Mouse (Mus musculus): Measurements from ENCODE around the gene Cebpg. TPM values are rescaled to one million over a fixed set of nuclear protein-coding genes. Genes with fewer than 3 reads are reported as not detected.

Gene Cebpg
- polyA plus RNA-seq, 1 experiment from 2014 or later, result 30.0 TPM

GRCm38 (mm10) chr7:35029228-35029627 lies 27.1 kb downstream of the Cebpg start:
- Histone ChIP-seq H3K4me1 (ENCODE audit: control insufficient read depth, insufficient read depth, low read depth, low read length) (peaks cover 9% of the 10 kb centered on the region; the same call in 1 of the 2 replicates), H3K36me3 (ENCODE audit: control insufficient read depth, insufficient read depth, low read length) (peaks cover 9% of the 10 kb centered on the region), H3K27me3 (replicated peaks; ENCODE audit: control insufficient read depth, insufficient read depth, low read length) (no peaks in the 10 kb centered on the region), H3K9me3 (ENCODE audit: control insufficient read depth, low read length) (no peaks in the 10 kb centered on the region), H3K9ac (ENCODE audit: low read depth, low read length) (no peak overlapping the region), H3K4me3 (ENCODE audit: low read length) (no peak overlapping the region), H3K4me2 (ENCODE audit: low read length) (no peak overlapping the region), H3K27ac (ENCODE audit: low read depth, low read length) (no peak overlapping the region)
- no peak for ATAC-seq
- 90% methylated on average over 5 of the region's 5 CpGs for WGBS

- Histone ChIP-seq H3K4me1 (ENCODE audit: control insufficient read depth, insufficient read depth, low read depth, low read length) (peaks cover 9% of the 10 kb centered on the region; the same call in 1 of the 2 replicates), H3K27ac (ENCODE audit: low read depth, low read length) (no peak overlapping the region), H3K9me3 (ENCODE audit: control insufficient read depth, low read length) (no peaks in the 10 kb centered on the region), H3K9ac (ENCODE audit: low read depth, low read length) (no peak overlapping the region), H3K4me2 (ENCODE audit: low read length) (no peak overlapping the region), H3K4me3 (ENCODE audit: low read length) (no peak overlapping the region), H3K36me3 (ENCODE audit: control insufficient read depth, insufficient read depth, low read length) (peaks cover 9% of the 10 kb centered on the region), H3K27me3 (replicated peaks; ENCODE audit: control insufficient read depth, insufficient read depth, low read length) (no peaks in the 10 kb centered on the region)
- 83% methylated on average over 16 of the region's 16 CpGs for WGBS
- ATAC-seq, result no peak
Observed at GRCm38 (mm10) chr7:35028559-35028958, 27.8 kb downstream of the Cebpg start.

GRCm38 (mm10) chr7:35027801-35028420 lies 28.5 kb downstream of the Cebpg start:
- H3K27ac ChIP-seq (ENCODE audit: low read depth, low read length), result 0 out of 2 replicates have a peak overlapping the region, but pooled peaks have one; percentile 3
- 0 out of 2 replicates have a peak overlapping the region, but pooled peaks have one; percentile 14 for H3K9ac ChIP-seq (ENCODE audit: low read depth, low read length)
- peaks cover 9% of the 10 kb centered on the region; the same call in 1 of the 2 replicates for H3K4me1 ChIP-seq (ENCODE audit: control insufficient read depth, insufficient read depth, low read depth, low read length)
- 71% methylated on average over 9 of the region's 9 CpGs for WGBS
- no peak overlapping the region for H3K4me2 ChIP-seq (ENCODE audit: low read length)
- H3K9me3 ChIP-seq (ENCODE audit: control insufficient read depth, low read length), result no peaks in the 10 kb centered on the region
- no peak for ATAC-seq
- H3K27me3 ChIP-seq (replicated peaks; ENCODE audit: control insufficient read depth, insufficient read depth, low read length), result no peaks in the 10 kb centered on the region
- H3K4me3 ChIP-seq (ENCODE audit: low read length), result no peak overlapping the region
- peaks cover 9% of the 10 kb centered on the region for H3K36me3 ChIP-seq (ENCODE audit: control insufficient read depth, insufficient read depth, low read length)

- WGBS, result 67% methylated on average over 3 of the region's 3 CpGs
- Histone ChIP-seq H3K9ac (ENCODE audit: low read depth, low read length) (no peak overlapping the region), H3K27ac (ENCODE audit: low read depth, low read length) (no peak overlapping the region), H3K4me1 (ENCODE audit: control insufficient read depth, insufficient read depth, low read depth, low read length) (peaks cover 9% of the 10 kb centered on the region; the same call in 1 of the 2 replicates), H3K27me3 (replicated peaks; ENCODE audit: control insufficient read depth, insufficient read depth, low read length) (no peaks in the 10 kb centered on the region), H3K4me2 (ENCODE audit: low read length) (no peak overlapping the region), H3K36me3 (ENCODE audit: control insufficient read depth, insufficient read depth, low read length) (peaks cover 4% of the 10 kb centered on the region; the same call in 1 of the 2 replicates), H3K4me3 (ENCODE audit: low read length) (no peak overlapping the region), H3K9me3 (ENCODE audit: control insufficient read depth, low read length) (no peaks in the 10 kb centered on the region)
- no peak for ATAC-seq
Observed at GRCm38 (mm10) chr7:35026838-35027291, 29.5 kb downstream of the Cebpg start.

GRCm38 (mm10) chr7:35026276-35026630 lies 30.1 kb downstream of the Cebpg start:
- Histone ChIP-seq H3K4me1 (ENCODE audit: control insufficient read depth, insufficient read depth, low read depth, low read length) (peaks cover 9% of the 10 kb centered on the region; the same call in 1 of the 2 replicates), H3K4me2 (ENCODE audit: low read length) (no peak overlapping the region), H3K36me3 (ENCODE audit: control insufficient read depth, insufficient read depth, low read length) (no peaks in the 10 kb centered on the region), H3K27me3 (replicated peaks; ENCODE audit: control insufficient read depth, insufficient read depth, low read length) (no peaks in the 10 kb centered on the region), H3K27ac (ENCODE audit: low read depth, low read length) (no peak overlapping the region), H3K9me3 (ENCODE audit: control insufficient read depth, low read length) (no peaks in the 10 kb centered on the region), H3K9ac (ENCODE audit: low read depth, low read length) (no peak overlapping the region), H3K4me3 (ENCODE audit: low read length) (no peak overlapping the region)
- WGBS, result 79% methylated on average over 4 of the region's 4 CpGs
- ATAC-seq, result no peak

- peak; percentile 60 for ATAC-seq
- Histone ChIP-seq H3K36me3 (ENCODE audit: control insufficient read depth, insufficient read depth, low read length) (no peaks in the 10 kb centered on the region), H3K4me2 (ENCODE audit: low read length) (no peak overlapping the region), H3K9me3 (ENCODE audit: control insufficient read depth, low read length) (no peaks in the 10 kb centered on the region), H3K9ac (ENCODE audit: low read depth, low read length) (no peak overlapping the region), H3K4me1 (ENCODE audit: control insufficient read depth, insufficient read depth, low read depth, low read length) (peaks cover 9% of the 10 kb centered on the region; the same call in 1 of the 2 replicates), H3K27ac (ENCODE audit: low read depth, low read length) (no peak overlapping the region), H3K27me3 (replicated peaks; ENCODE audit: control insufficient read depth, insufficient read depth, low read length) (no peaks in the 10 kb centered on the region), H3K4me3 (ENCODE audit: low read length) (no peak overlapping the region)
- WGBS, result 53% methylated on average over 5 of the region's 5 CpGs
Observed at GRCm38 (mm10) chr7:35025409-35026275, 30.7 kb downstream of the Cebpg start.

- H3K27me3 ChIP-seq (replicated peaks; ENCODE audit: control insufficient read depth, insufficient read depth, low read length), result no peaks in the 10 kb centered on the region
- H3K4me2 ChIP-seq (ENCODE audit: low read length), result no peak overlapping the region
- no peak overlapping the region for H3K27ac ChIP-seq (ENCODE audit: low read depth, low read length)
- H3K36me3 ChIP-seq (ENCODE audit: control insufficient read depth, insufficient read depth, low read length), result no peaks in the 10 kb centered on the region
- H3K4me1 ChIP-seq (ENCODE audit: control insufficient read depth, insufficient read depth, low read depth, low read length), result peaks cover 9% of the 10 kb centered on the region; the same call in 1 of the 2 replicates
- no peaks in the 10 kb centered on the region for H3K9me3 ChIP-seq (ENCODE audit: control insufficient read depth, low read length)
- H3K9ac ChIP-seq (ENCODE audit: low read depth, low read length), result no peak overlapping the region
- no peak overlapping the region for H3K4me3 ChIP-seq (ENCODE audit: low read length)
- ATAC-seq, result no peak
- 69% methylated on average over 1 of the region's 1 CpGs for WGBS
Observed at GRCm38 (mm10) chr7:35024426-35024825, 31.9 kb downstream of the Cebpg start.

- H3K9me3 ChIP-seq (ENCODE audit: control insufficient read depth, low read length), result no peaks in the 10 kb centered on the region
- 79% methylated on average over 4 of the region's 4 CpGs for WGBS
- H3K9ac ChIP-seq (ENCODE audit: low read depth, low read length), result no peak overlapping the region
- no peaks in the 10 kb centered on the region for H3K27me3 ChIP-seq (replicated peaks; ENCODE audit: control insufficient read depth, insufficient read depth, low read length)
- no peaks in the 10 kb centered on the region for H3K36me3 ChIP-seq (ENCODE audit: control insufficient read depth, insufficient read depth, low read length)
- H3K4me3 ChIP-seq (ENCODE audit: low read length), result no peak overlapping the region
- no peak overlapping the region for H3K27ac ChIP-seq (ENCODE audit: low read depth, low read length)
- H3K4me2 ChIP-seq (ENCODE audit: low read length), result no peak overlapping the region
- ATAC-seq, result no peak
- peaks cover 9% of the 10 kb centered on the region; the same call in 1 of the 2 replicates for H3K4me1 ChIP-seq (ENCODE audit: control insufficient read depth, insufficient read depth, low read depth, low read length)
Observed at GRCm38 (mm10) chr7:35023251-35023650, 33.1 kb downstream of the Cebpg start.

GRCm38 (mm10) chr7:35021365-35021764 lies 35.0 kb downstream of the Cebpg start:
- Histone ChIP-seq H3K36me3 (ENCODE audit: control insufficient read depth, insufficient read depth, low read length) (no peaks in the 10 kb centered on the region), H3K4me1 (ENCODE audit: control insufficient read depth, insufficient read depth, low read depth, low read length) (no peaks in the 10 kb centered on the region), H3K9me3 (ENCODE audit: control insufficient read depth, low read length) (no peaks in the 10 kb centered on the region), H3K27me3 (replicated peaks; ENCODE audit: control insufficient read depth, insufficient read depth, low read length) (no peaks in the 10 kb centered on the region), H3K4me3 (ENCODE audit: low read length) (no peak overlapping the region), H3K4me2 (ENCODE audit: low read length) (no peak overlapping the region), H3K9ac (ENCODE audit: low read depth, low read length) (no peak overlapping the region), H3K27ac (ENCODE audit: low read depth, low read length) (no peak overlapping the region)
- 85% methylated on average over 10 of the region's 10 CpGs for WGBS
- ATAC-seq, result no peak

Data from hindbrain, embryonic 16.5 days (tissue).